Mouse (Mus musculus) v-Abl transformed pro-B cells (cell line): Measurements from ENCODE around the gene Dclre1a.

Source experiments
- in situ Hi-C, 2 experiments: fragments of 400-800 bp; cut with MboI; formaldehyde crosslinking; loops; one replicate each; pipeline ENCODE4 v1.15.1; 2025; ENCODE audit not compliant: unreplicated experiment in 2 of 2

Gene Dclre1a

GRCm38 (mm10) chr19:56547456-56548229 lies at the start of gene Dclre1a:
Gene Dclre1a (minus strand): TSS chr19:56548222.
- in situ Hi-C loops = no loop called here

- in situ Hi-C loops = no loop called here
These were observed 44.5 kb upstream of the Dclre1a start for GRCm38 (mm10) chr19:56592472-56592871.

- in situ Hi-C loops = no loop called here
These were observed 42.2 kb upstream of the Dclre1a start for GRCm38 (mm10) chr19:56590250-56590649.

GRCm38 (mm10) chr19:56589455-56589854 lies 41.4 kb upstream of the Dclre1a start:
- in situ Hi-C loops = no loop called here

- in situ Hi-C loops = no loop called here
These were observed 41.0 kb upstream of the Dclre1a start for GRCm38 (mm10) chr19:56589008-56589407.

GRCm38 (mm10) chr19:56588205-56588626 lies 40.2 kb upstream of the Dclre1a start:
- in situ Hi-C loops = no loop called here

GRCm38 (mm10) chr19:56586320-56586719 lies 38.3 kb upstream of the Dclre1a start:
- in situ Hi-C loops = no loop called here

GRCm38 (mm10) chr19:56584288-56584687 lies 36.3 kb upstream of the Dclre1a start:
- in situ Hi-C loops = no loop called here

- in situ Hi-C loops = no loop called here
These were observed 35.8 kb upstream of the Dclre1a start for GRCm38 (mm10) chr19:56583785-56584184.

- in situ Hi-C loops = no loop called here
These were observed 34.0 kb upstream of the Dclre1a start for GRCm38 (mm10) chr19:56581981-56582380.

GRCm38 (mm10) chr19:56577801-56578200 lies 29.8 kb upstream of the Dclre1a start:
- in situ Hi-C loops = no loop called here

GRCm38 (mm10) chr19:56573184-56573583 lies 25.2 kb upstream of the Dclre1a start:
- in situ Hi-C loops = no loop called here

GRCm38 (mm10) chr19:56571913-56572312 lies 23.9 kb upstream of the Dclre1a start:
- in situ Hi-C loops = no loop called here

- in situ Hi-C loops = no loop called here
These were observed 23.2 kb upstream of the Dclre1a start for GRCm38 (mm10) chr19:56571234-56571633.

GRCm38 (mm10) chr19:56570781-56571180 lies 22.8 kb upstream of the Dclre1a start:
- in situ Hi-C loops = no loop called here

GRCm38 (mm10) chr19:56566940-56567339 lies 18.9 kb upstream of the Dclre1a start:
- in situ Hi-C loops = no loop called here

- in situ Hi-C loops = no loop called here
These were observed 18.0 kb upstream of the Dclre1a start for GRCm38 (mm10) chr19:56566041-56566440.

- in situ Hi-C loops = no loop called here
These were observed 17.3 kb upstream of the Dclre1a start for GRCm38 (mm10) chr19:56565358-56565757.

GRCm38 (mm10) chr19:56563469-56563868 lies 15.4 kb upstream of the Dclre1a start:
- in situ Hi-C loops = no loop called here

GRCm38 (mm10) chr19:56562433-56563138 lies 14.6 kb upstream of the Dclre1a start:
- in situ Hi-C loops = no loop called here

- in situ Hi-C loops = no loop called here
These were observed 8.0 kb upstream of the Dclre1a start for GRCm38 (mm10) chr19:56555972-56556371.

GRCm38 (mm10) chr19:56553177-56553576 lies 5.2 kb upstream of the Dclre1a start:
- in situ Hi-C loops = no loop called here
